Mouse (Mus musculus): ENCODE data around the gene Mbd3l1. TPM values are rescaled to one million over a fixed set of nuclear protein-coding genes. Genes with fewer than 3 reads are reported as not detected.

Gene Mbd3l1
- not detected in 2 replicates for polyA plus RNA-seq (2015; fragmentation: Nextera tagmentation; extraction: Ambion mirVana)

DNA sequence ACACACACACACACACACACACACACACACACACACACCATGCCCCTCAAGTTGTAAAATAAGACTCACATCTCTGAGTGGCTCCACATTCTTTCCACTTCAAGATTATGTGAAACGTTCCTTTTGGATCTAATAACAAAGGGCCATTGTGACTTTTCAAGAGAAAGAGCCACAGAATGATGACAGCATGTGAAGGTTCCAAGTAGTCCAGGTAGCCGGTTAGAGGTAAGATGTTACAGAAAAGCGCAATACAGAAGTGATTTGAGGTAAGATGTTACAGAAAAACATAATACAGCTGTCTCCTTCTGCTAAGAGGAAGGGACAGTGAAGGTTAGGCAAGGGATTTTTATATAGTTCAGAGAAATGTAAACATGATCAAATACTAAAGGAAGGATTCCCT is at the start of gene Mbd3l1, which contains the start of gene Zfp558:
Gene Mbd3l1, plus strand, starts transcription at position 192 of the 400 bp plus-strand sequence.
Gene Zfp558, minus strand, starts transcription at position 101 of the 400 bp plus-strand sequence.
- no peaks in the 10 kb centered on the region for H3K36me3 ChIP-seq
- H3K4me1 ChIP-seq: no peaks in the 10 kb centered on the region
- H3K27ac ChIP-seq: no peak within 1 kb of the TSS
- ATAC-seq (ENCODE audit: insufficient read depth, low FRiP score, low read depth): no peak
- no peaks in the 10 kb centered on the region for H3K9me3 ChIP-seq
- WGBS: 74% methylated on average over 3 of the region's 3 CpGs
- no peak within 1 kb of the TSS for H3K4me2 ChIP-seq
- H3K9ac ChIP-seq: no peak within 1 kb of the TSS
- no peaks in the 10 kb centered on the region for H3K27me3 ChIP-seq (replicated peaks)
- no peak within 1 kb of the TSS for H3K4me3 ChIP-seq (replicated peaks)

GRCm38 (mm10) chr9:18430354-18430753 is 47.8 kb upstream of the Mbd3l1 start, which contains the start of gene Mbd3l2:
Gene Mbd3l2, plus strand, starts transcription at chr9:18430654.
- Histone ChIP-seq H3K4me1 (no peaks in the 10 kb centered on the region), H3K36me3 (no peaks in the 10 kb centered on the region), H3K9me3 (no peaks in the 10 kb centered on the region), H3K27me3 (replicated peaks) (no peaks in the 10 kb centered on the region), H3K4me2 (no peak within 1 kb of the TSS), H3K4me3 (replicated peaks) (no peak within 1 kb of the TSS), H3K9ac (no peak within 1 kb of the TSS), H3K27ac (no peak within 1 kb of the TSS)
- no peak for ATAC-seq (ENCODE audit: insufficient read depth, low FRiP score, low read depth)

DNA sequence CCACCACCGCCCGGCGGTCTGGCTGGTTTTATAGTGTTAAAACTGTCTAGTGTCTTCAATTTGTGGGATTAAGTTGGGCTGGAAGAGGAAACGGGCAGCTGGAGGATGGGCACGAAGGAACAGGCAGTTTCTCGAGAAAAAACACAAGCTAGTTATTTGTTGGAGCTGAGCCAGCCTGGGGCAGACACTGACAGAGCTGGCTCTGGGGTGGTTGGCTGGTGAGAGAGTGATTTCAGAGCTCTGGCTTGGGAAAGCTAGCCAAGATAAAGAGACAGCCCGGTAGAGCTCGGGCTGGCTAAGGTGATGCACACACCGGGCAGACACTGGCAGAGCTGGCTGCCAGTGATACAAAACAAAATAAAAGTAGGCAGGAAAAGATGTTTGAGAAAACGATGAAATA is 46.5 kb upstream of the Mbd3l1 start:
- Histone ChIP-seq H3K9me3 (no peaks in the 10 kb centered on the region), H3K9ac (no peak overlapping the region), H3K4me3 (replicated peaks) (no peak overlapping the region), H3K27me3 (replicated peaks) (no peaks in the 10 kb centered on the region), H3K36me3 (no peaks in the 10 kb centered on the region), H3K4me1 (no peaks in the 10 kb centered on the region), H3K27ac (no peak overlapping the region), H3K4me2 (no peak overlapping the region)
- no peak for ATAC-seq (ENCODE audit: insufficient read depth, low FRiP score, low read depth)
- 72% methylated on average over 10 of the region's 10 CpGs for WGBS

GRCm38 (mm10) chr9:18456520-18456919 is 21.6 kb upstream of the Mbd3l1 start:
- Histone ChIP-seq H3K27ac (no peak overlapping the region), H3K9ac (no peak overlapping the region), H3K4me1 (no peaks in the 10 kb centered on the region), H3K4me3 (replicated peaks) (no peak overlapping the region), H3K36me3 (peaks cover 16% of the 10 kb centered on the region), H3K4me2 (no peak overlapping the region), H3K27me3 (replicated peaks) (no peaks in the 10 kb centered on the region), H3K9me3 (no peaks in the 10 kb centered on the region)
- no peak for ATAC-seq (ENCODE audit: insufficient read depth, low FRiP score, low read depth)
- WGBS: 90% methylated on average over 4 of the region's 4 CpGs

DNA sequence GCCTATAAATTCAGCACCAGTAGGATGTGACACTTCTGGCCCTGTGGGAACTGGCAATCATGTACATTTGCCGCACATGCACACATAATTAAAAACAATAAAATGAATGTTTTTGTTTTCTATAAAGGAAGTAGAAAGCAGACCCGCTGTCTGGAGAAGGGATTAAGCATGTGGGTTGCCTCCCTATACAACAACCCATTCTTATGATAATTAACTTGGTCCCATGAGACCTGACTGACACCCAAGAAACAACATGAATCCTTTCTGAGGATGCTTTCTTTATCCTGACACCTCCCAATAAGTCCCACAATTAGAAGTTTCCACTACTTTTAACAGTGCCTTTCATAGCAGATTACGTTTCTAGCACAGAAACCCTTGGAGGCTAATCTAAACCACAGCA is 10.8 kb upstream of the Mbd3l1 start:
- 78% methylated on average over 3 of the region's 3 CpGs for WGBS
- Histone ChIP-seq H3K27ac (no peak overlapping the region), H3K4me1 (no peaks in the 10 kb centered on the region), H3K36me3 (0 out of 2 replicates have a peak, but pooled peaks cover 6% of the 10 kb centered on the region), H3K27me3 (replicated peaks) (no peaks in the 10 kb centered on the region), H3K4me2 (no peak overlapping the region), H3K9me3 (no peaks in the 10 kb centered on the region), H3K9ac (no peak overlapping the region), H3K4me3 (replicated peaks) (no peak overlapping the region)
- ATAC-seq (ENCODE audit: insufficient read depth, low FRiP score, low read depth): no peak

GRCm38 (mm10) chr9:18468005-18468404 is 10.2 kb upstream of the Mbd3l1 start:
- no peak overlapping the region for H3K4me3 ChIP-seq (replicated peaks)
- H3K27ac ChIP-seq: no peak overlapping the region
- no peaks in the 10 kb centered on the region for H3K9me3 ChIP-seq
- ATAC-seq (ENCODE audit: insufficient read depth, low FRiP score, low read depth): no peak
- no peak overlapping the region for H3K9ac ChIP-seq
- 0 out of 2 replicates have a peak, but pooled peaks cover 6% of the 10 kb centered on the region for H3K36me3 ChIP-seq
- H3K4me1 ChIP-seq: no peaks in the 10 kb centered on the region
- 77% methylated on average over 3 of the region's 3 CpGs for WGBS
- H3K4me2 ChIP-seq: no peak overlapping the region
- H3K27me3 ChIP-seq (replicated peaks): no peaks in the 10 kb centered on the region

DNA sequence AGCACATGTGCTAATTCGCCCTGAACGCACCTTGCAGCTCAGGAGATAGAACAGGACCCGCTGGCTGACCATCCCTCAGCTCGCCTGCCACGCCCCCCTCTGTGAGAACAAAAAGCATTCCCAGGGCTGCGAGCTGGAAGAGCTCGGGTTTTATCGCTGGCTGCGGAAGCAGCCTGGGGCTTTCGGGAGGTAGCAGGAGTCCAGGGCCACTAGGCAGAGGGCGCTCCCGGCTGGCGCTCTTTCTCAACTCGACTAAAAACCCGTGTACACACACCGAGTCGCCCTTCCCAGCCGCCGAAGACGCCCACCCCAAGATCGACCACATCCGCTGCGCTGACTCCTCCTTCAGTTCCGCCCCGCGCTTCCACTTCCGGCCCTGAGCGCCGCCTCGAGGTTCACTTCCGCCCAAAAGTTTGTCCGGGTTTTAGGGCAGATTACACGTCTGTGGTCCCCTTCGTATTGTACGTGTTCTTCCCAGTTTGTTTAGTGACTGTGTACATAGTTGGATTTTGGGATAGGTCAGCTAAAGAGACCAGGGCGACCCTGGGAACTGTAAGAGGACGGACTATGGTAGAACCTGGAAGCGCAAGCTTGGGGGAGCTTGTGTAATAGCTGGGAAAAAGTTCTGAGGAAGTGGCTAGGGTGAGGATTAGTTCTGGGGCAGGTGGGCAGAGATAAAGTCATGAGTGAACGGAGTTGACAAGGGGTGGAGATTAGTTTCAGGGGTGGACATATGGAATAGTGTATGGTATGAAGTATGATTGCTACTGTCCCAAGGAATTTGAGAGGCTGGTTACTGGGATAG is 4.6 kb upstream of the Mbd3l1 start:
- peak; percentile 97 for ATAC-seq (ENCODE audit: insufficient read depth, low FRiP score, low read depth)
- Histone ChIP-seq H3K4me3 (replicated peaks) (peak overlapping the region; percentile 64), H3K4me1 (no peaks in the 10 kb centered on the region), H3K9ac (peak overlapping the region; percentile 37; the same call in 1 of the 2 replicates), H3K4me2 (peak overlapping the region; percentile 72), H3K9me3 (no peaks in the 10 kb centered on the region), H3K27me3 (replicated peaks) (no peaks in the 10 kb centered on the region), H3K27ac (peak overlapping the region; percentile 87), H3K36me3 (no peaks in the 10 kb centered on the region)
- 4% methylated on average over 39 of the region's 39 CpGs for whole genome bisulfite sequencing

DNA sequence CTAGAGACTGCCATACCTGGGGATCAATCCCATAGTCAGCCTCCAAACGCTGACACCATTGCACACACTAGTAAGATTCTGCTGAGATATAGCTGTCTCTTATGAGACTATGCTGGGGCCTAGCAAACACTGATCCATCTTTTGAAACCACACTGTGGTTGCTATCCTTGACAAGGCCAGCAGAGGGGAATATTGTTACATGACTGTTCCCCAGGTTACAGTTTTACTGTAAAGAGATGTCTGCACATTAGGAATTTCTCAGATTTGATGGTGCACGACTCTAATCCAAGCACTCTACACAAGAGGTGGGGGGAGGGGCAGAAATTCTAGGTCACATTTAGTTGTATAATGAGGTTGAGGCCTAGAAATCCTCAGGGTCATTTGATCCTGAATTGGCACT is 29.9 kb downstream of the Mbd3l1 start:
- Histone ChIP-seq H3K9ac (no peak overlapping the region), H3K4me1 (no peaks in the 10 kb centered on the region), H3K27ac (no peak overlapping the region), H3K4me3 (replicated peaks) (no peak overlapping the region), H3K4me2 (no peak overlapping the region), H3K36me3 (no peaks in the 10 kb centered on the region), H3K9me3 (no peaks in the 10 kb centered on the region), H3K27me3 (replicated peaks) (no peaks in the 10 kb centered on the region)
- no peak for ATAC-seq (ENCODE audit: insufficient read depth, low FRiP score, low read depth)
- WGBS: 51% methylated on average over 2 of the region's 2 CpGs

Small RNA genes lying within 50 kb of the gene (microRNA-seq; reads per million reads assigned to microRNA genes)
- not detected for gene Gm22854

Other genes with a start within 250 kb of the Mbd3l1 start
- gene Chordc1, start 186.2 kb upstream of the Mbd3l1 start, polyA plus RNA-seq (2015; fragmentation: Nextera tagmentation; extraction: Ambion mirVana): 98.3 and 98.8 TPM in 2 replicates
- 3.9 and 4.3 TPM in 2 replicates for gene Naalad2, start 75.4 kb upstream of the Mbd3l1 start, polyA plus RNA-seq (2015; fragmentation: Nextera tagmentation; extraction: Ambion mirVana)
- not detected in 2 replicates for gene Ubtfl1, start 73.9 kb upstream of the Mbd3l1 start, polyA plus RNA-seq (2015; fragmentation: Nextera tagmentation; extraction: Ambion mirVana)
- gene Mbd3l2, start 47.7 kb upstream of the Mbd3l1 start, polyA plus RNA-seq (2015; fragmentation: Nextera tagmentation; extraction: Ambion mirVana): not detected in 2 replicates
- gene Zfp558, start 91 bp upstream of the Mbd3l1 start, polyA plus RNA-seq (2015; fragmentation: Nextera tagmentation; extraction: Ambion mirVana): 3.4 and 4.7 TPM in 2 replicates
- gene Muc16, start 196.2 kb downstream of the Mbd3l1 start, polyA plus RNA-seq (2015; fragmentation: Nextera tagmentation; extraction: Ambion mirVana): 2.5 and 3.7 TPM in 2 replicates